Mouse (Mus musculus): ENCODE measurements at regions not wholly inside any gene's neighbourhood (a gene's known extent, or its start where the extent isn't known, plus 50 kb on each side); places are given as distances from the start of the nearest gene placed in this dataset.
A peak's percentile ranks its signal among the peaks of the same experiment; 100 is the strongest.
"Not testable (repeated sequence)": the region's sequence is repeated elsewhere in the genome, so short reads cannot be mapped to it uniquely, and the experiment has no call there.

- no peak for DNase-seq (ENCODE audit: low spot score in 2 of 2)
These were observed 936.5 kb downstream of the Diaph3 start for GRCm38 (mm10) chr14:86204582-86204981.

GRCm38 (mm10) chr14:86197864-86198263 is 943.2 kb downstream of the Diaph3 start:
- no peak for DNase-seq (ENCODE audit: low spot score in 2 of 2)

DNA sequence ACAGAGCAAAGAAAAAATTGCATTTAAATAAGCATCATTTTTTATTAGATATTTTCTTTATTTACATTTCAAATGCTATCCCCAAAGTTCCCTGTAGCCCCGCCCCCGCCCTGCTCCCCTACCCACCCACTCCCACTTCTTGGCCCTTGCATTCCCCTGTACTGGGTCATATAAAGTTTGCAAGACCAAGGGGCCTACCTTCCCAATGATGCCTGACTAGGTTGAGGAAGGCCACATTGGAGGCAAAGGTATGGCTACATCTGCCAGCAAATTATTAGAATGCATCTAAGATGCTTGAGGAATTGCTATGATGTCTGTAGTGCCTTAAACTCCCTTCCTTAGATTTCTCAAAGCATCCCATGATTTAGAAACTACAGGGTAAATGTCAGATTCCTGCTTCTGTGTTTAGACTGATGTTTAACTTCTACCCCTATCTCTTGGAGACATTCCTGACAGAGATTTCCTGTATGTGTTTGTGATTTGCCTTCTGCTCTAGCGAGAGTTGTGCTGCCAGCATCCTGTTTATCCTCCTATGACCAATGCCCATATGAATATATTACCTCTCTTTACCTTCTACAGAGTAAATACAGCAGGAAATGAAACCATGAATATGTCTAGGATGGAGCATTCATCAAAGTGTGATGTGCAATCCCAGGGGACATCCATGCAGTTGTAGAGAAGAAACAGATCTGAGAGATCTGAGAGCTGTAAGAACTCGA is 956.2 kb downstream of the Diaph3 start:
- no peak for DNase-seq (ENCODE audit: low spot score in 2 of 2)

DNA sequence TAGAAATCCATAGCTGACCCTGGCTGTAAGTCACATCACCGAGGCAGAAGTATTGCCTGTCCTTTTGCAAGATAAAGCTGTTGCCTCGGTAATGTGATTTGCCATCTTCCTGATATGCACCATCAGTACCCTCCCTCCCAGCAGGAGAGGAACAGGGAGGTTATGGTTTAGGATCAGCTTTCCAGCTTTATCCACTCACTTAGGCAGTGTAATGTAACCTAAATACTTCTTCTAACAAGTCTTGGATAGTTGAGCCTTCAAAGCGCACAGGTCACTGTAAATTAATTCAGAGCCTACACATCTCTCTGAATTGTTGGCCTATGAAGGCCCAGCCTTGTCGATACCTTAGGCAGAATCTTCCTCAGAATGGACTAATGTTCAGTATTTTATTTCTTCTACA is 962.5 kb downstream of the Diaph3 start:
- no peak for DNase-seq (ENCODE audit: low spot score in 2 of 2)

- no peak for DNase-seq (ENCODE audit: low spot score in 2 of 2)
These were observed 969.9 kb downstream of the Diaph3 start for GRCm38 (mm10) chr14:86171118-86171517.

- no peak for DNase-seq (ENCODE audit: low spot score in 2 of 2)
These were observed 981.9 kb downstream of the Diaph3 start for GRCm38 (mm10) chr14:86159151-86159550.

DNA sequence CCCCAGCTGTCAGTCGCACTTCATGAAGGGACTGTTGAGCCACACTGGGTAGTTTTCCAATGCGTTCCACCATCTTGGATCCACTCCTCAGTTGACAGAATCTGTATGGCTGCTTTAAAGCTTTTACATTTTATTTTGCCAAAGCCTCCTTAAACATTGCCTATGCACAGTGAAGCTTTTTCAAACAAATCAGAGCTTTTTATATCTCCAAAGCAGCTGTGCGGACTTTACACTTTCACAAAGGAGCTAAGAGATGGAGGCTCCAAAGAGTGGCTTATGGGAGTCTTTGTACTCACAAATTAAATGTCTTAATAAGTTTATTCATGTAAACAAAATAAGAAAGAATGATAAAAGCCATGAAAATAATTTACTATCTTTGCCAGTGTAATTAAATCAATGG is 986.3 kb downstream of the Diaph3 start:
- DNase-seq (ENCODE audit: low spot score in 2 of 2), result no peak

GRCm38 (mm10) chr14:86151276-86151675 is 989.8 kb downstream of the Diaph3 start:
- no peak for DNase-seq (ENCODE audit: low spot score in 2 of 2)

DNA sequence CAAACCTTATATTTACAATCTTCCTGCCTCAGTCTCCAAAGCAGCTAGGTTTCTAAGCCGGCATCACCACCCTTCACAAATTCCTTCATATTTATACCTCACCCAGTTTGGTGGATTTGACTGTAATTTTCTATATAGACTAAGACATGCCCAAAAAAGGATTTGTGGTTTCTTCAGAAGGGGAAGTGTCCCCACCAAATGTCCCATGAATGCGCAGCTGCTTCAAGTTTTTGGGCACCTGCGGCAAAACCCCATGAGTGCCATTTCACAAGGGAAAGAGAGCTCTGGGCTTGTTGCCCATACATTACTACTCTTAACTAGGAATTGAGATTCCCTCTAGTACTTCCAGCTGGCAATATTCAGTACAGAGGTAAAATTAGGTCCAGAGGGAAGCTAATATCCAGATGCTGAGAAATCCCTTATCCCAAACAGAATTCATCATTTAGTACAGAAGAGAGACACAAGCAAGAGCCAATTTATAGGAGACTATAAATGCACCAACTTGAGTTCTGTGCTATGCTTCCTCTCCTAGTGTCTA is 990.6 kb downstream of the Diaph3 start:
- no peak for DNase-seq (ENCODE audit: low spot score in 2 of 2)

GRCm38 (mm10) chr14:86115254-86116057 is 1025.6 kb downstream of the Diaph3 start:
- DNase-seq (ENCODE audit: low spot score in 2 of 2), result peak in 1 of 2 experiments; percentile 2

DNA sequence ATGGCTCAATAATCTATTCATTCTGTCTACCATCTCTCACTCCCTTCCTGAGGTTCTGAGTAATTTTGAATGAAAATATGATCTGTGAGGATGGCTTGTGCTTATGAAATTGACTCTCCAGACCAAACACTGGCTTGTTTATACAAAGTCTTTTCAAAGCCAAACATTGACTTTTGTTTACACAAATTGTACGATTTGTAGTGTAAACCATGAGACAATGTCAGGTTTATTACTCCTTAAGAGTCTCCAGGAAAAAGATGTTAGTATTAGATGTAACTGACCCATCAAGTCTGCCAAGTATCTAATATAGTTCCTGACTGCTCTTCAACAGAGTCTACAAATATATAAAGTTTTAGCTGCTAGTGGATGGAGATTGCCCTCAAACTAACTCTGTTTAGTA is 1039.5 kb downstream of the Diaph3 start:
- DNase-seq (ENCODE audit: low spot score in 2 of 2), result no peak

DNA sequence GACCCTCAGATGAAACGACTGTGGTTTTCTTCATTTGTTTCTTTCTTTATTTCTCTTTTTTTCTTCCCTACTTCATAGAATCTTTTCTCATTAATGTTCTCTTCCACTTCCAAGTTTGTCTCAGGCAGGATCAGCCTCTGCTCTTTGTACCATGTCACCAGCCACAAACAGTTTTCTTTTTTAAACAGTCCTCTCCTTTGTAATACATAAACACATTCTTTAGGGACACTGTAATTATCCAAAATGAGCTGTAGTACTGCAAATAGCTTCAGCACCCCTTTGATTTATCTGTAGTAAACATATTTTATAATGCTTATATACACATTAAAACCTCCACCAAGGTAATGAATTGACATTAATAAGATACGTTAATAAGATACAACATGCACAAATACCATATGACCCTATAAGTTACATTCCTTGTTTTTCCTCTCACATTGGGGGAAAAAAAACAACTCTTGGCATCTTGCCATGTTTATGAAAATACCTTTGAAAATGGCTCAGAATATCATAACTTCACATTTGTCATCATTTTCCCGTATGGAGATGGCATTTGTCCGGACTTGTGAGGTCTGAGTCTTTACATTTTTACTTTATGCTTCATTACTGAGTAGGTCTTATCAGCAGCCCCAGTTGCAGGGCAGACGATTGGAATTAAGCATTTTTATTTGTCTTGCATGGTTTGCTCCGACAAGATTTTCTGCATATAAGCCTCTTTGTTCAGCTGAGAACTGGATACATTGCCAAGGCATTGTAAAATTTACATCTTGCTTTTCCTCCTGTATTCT is 1070.5 kb downstream of the Diaph3 start:
- no peak for DNase-seq (ENCODE audit: low spot score in 2 of 2)

- DNase-seq (ENCODE audit: low spot score in 2 of 2), result no peak
These were observed 1071.7 kb downstream of the Diaph3 start for GRCm38 (mm10) chr14:86069329-86069728.

DNA sequence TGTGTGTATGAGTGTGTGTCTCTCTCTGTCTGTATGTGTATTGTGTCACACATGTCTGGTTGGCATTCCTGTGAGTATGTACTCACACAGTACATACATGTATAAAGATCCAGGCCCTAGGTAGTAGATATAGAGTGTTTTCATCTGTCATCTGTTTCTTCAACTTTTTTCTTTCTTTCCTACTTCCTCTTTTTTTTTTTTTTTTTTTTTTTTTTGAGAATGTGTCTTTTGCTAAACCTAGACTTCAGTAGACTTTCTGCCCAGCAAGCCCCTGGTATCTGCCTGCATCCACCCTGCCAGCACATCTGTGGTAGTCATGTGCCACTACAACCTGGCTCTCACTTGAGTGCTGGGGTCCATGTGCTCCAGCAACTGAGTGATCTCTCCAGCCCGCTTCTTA is 1073.3 kb downstream of the Diaph3 start:
- no peak for DNase-seq (ENCODE audit: low spot score in 2 of 2)

DNA sequence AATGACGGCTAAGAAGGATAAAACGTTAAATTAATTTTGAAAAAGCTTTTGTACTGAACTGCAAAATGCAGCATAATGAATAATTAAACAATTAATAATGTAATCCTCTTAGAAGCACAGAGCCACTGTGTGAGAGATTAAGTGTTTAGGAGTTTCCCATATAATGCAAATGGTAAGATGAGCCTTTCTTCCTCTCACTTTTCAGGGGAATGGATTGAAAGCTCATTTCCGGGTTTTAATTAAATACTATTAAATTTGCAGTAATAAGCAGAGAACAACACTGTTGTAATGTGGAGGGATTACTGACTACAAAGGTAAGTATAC is 1077.5 kb downstream of the Diaph3 start:
- DNase-seq (ENCODE audit: low spot score in 2 of 2), result no peak

DNA sequence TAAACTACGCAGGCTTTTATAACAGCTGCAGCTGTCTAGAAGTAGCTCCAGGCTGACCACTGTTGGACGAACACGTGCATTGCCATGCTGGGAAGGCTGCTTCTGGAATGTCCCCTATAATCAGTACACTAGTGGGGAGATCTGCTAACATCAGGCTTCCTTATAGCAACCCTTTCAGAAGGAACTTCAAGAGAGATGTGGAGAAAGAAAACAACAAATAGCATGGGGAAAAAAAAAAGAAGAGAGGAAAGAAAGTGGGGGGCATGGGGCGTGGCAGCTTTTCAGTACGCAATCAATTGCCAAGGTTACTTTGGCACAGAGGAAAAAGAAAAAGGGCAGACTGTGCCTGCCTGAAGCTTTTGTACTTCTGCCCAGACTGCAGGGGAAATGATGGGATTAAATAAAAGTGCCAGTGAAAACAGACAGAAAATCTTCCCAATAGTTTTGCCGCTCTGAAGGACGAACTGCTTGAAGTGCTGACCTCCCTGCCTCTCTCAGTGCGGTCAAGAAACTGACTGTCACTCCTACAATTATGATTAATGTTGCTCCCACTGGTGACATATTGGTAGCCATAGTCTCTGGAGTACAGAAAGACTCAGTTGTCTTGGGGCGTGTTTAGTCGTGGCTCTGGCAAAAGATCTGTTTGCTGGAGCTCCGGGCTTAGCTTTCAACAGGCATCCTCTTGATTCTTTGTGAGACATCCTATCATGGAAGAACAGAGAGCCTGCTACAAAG is 1078.0 kb downstream of the Diaph3 start:
- no peak for DNase-seq (ENCODE audit: low spot score in 2 of 2)

DNA sequence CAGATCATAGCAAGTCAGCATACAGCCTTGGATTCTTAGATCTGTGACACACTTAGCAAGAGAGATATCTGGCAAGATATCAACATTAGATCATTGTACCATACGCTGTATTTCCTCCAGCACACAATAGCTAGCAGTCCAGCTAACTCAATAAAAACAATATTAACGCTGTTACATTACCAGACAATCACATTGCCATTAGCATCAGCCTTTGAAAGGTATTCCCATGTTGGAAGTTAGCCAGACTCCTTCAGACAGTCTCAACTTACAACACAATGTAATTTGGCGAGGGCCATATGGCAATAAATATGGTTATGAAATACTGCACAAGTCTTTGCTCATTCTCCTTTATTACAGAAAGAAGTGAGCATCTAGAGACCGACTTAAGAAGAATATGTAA is 1084.0 kb downstream of the Diaph3 start:
- DNase-seq (ENCODE audit: low spot score in 2 of 2), result no peak

DNA sequence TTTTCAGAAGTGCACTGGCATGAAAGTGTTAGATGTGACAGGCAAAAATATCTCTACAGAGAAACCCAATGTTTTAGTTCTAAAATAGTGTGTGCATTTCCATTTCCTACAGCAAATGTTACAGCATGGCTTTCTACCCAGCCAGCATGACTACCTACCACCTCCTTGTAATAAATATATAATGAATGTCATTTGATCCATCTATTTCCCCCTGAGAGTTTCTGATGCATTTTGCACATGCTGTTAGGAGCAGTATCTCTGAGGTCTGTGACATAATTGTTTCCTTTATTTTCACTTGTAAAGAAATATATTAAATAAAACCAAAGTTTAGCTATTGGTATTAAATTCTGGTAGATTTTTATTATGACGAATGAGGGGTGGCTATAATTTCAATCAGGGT is 1086.4 kb downstream of the Diaph3 start:
- no peak for DNase-seq (ENCODE audit: low spot score in 2 of 2)

DNA sequence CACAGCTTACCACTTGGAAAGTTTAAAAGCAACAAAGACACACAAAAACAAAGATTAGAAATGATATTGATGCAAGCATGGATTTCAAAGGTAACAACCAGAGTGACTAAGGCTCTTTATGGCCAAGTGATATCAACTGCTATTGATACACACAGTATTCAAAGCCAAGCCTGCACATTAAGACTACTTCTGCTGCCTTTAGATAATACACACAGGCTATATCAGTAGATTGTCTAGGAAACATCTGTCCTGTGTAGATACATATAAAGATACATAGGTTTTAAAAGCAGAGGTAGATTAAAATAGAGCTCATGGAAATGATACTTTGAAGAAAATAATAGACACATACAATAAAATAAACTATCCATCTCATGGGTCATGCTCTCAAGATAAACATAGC is 1111.6 kb downstream of the Diaph3 start:
- no peak for DNase-seq (ENCODE audit: low spot score in 2 of 2)

GRCm38 (mm10) chr14:86017611-86018010 is 1123.4 kb downstream of the Diaph3 start:
- not testable (repeated sequence) for DNase-seq (ENCODE audit: low spot score in 2 of 2)
